Mouse (Mus musculus) heart, postnatal 0 days (tissue): ENCODE data around the gene Pde6g. TPM values are rescaled to one million over a fixed set of nuclear protein-coding genes. Genes with fewer than 3 reads are reported as not detected.

Experiments
- ATAC-seq: fragments of 200-750 bp; cut with Nextera tagmentation; 2 replicates; pipeline ENCODE4 v1.8.0; 2017; ENCODE audit warnings: low read depth, moderate number of reproducible peaks, moderate library complexity; ENCODE audit not compliant: insufficient read depth
- DNase-seq: peaks from one replicate; pipeline ENCODE4 v3.0.0-alpha.2; 2016; ENCODE audit warnings: low spot score
- H3K27ac ChIP-seq: fragments of 300-500 bp; sonication (generic); 2 replicates; pipeline ENCODE4 v1.5.1; 2014; ENCODE audit warnings: low read depth, mild to moderate bottlenecking
- H3K27me3 ChIP-seq: fragments of 300-500 bp; sonication (generic); 2 replicates; pipeline ENCODE4 v1.6.1; 2014; ENCODE audit warnings: low read length, mixed read lengths; ENCODE audit not compliant: control insufficient read depth, insufficient read depth
- H3K36me3 ChIP-seq: fragments of 300-500 bp; sonication (generic); replicated peaks from 2 replicates; pipeline ENCODE4 v1.6.1; 2014; ENCODE audit warnings: low read length, mixed read lengths; ENCODE audit not compliant: control insufficient read depth, insufficient read depth
- H3K4me1 ChIP-seq: fragments of 300-500 bp; sonication (generic); 2 replicates; pipeline ENCODE4 v1.6.1; 2014; ENCODE audit warnings: antibody characterized with exemption; ENCODE audit not compliant: control insufficient read depth, insufficient read depth
- H3K4me2 ChIP-seq: fragments of 300-500 bp; sonication (generic); 2 replicates; pipeline ENCODE4 v1.6.1; 2014; ENCODE audit warnings: low read depth, mild to moderate bottlenecking, low read length, moderate library complexity
- H3K4me3 ChIP-seq: fragments of 300-500 bp; sonication (generic); 2 replicates; pipeline ENCODE4 v1.5.1; 2014; ENCODE audit warnings: low read depth, low read length
- H3K9ac ChIP-seq: fragments of 300-500 bp; sonication (generic); replicated peaks from 2 replicates; pipeline ENCODE4 v1.6.1; 2014; ENCODE audit warnings: low read depth, low read length, mixed read lengths
- H3K9me3 ChIP-seq: fragments of 300-500 bp; sonication (generic); replicated peaks from 2 replicates; pipeline ENCODE4 v1.6.1; 2016; ENCODE audit warnings: low read length; ENCODE audit not compliant: control insufficient read depth
- CTCF ChIP-seq: IDR thresholded peaks from 2 replicates; pipeline ENCODE4 v1.5.1; 2016; ENCODE audit warnings: antibody characterized with exemption, control low read depth, low read depth
- EP300 ChIP-seq: IDR thresholded peaks from 2 replicates; pipeline ENCODE4 v1.6.1; 2016; ENCODE audit warnings: antibody characterized with exemption, low read depth
- WGBS: fragments of 180-500 bp; shearing (Covaris S2); extraction: QIAGEN DNeasy Blood & Tissue Kit; methylation state at CpG from one replicate; pipeline ENCODE4 v1.1.7; 2014; 5-methylcytosine and 5-hydroxymethylcytosine counted together
- polyA plus RNA-seq: library from polyadenylated mRNA; unstranded; fragments of >200 nt; fragmentation: Nextera tagmentation; extraction: Ambion mirVana; gene quantifications from 2 replicates; pipeline ENCODE4 v1.2.1, GENCODE M21; 2015
- total RNA-seq: library from RNA; depleted of rRNA; stranded (reverse); fragments of >200 nt; gene quantifications from 2 replicates; pipeline ENCODE4 v1.2.3, GENCODE M21; 2014; ENCODE audit warnings: low replicate concordance

Gene Pde6g
- total and polyA plus RNA-seq, 2 experiments from 2014 or later = 0.33 TPM; not detected in 1

DNA sequence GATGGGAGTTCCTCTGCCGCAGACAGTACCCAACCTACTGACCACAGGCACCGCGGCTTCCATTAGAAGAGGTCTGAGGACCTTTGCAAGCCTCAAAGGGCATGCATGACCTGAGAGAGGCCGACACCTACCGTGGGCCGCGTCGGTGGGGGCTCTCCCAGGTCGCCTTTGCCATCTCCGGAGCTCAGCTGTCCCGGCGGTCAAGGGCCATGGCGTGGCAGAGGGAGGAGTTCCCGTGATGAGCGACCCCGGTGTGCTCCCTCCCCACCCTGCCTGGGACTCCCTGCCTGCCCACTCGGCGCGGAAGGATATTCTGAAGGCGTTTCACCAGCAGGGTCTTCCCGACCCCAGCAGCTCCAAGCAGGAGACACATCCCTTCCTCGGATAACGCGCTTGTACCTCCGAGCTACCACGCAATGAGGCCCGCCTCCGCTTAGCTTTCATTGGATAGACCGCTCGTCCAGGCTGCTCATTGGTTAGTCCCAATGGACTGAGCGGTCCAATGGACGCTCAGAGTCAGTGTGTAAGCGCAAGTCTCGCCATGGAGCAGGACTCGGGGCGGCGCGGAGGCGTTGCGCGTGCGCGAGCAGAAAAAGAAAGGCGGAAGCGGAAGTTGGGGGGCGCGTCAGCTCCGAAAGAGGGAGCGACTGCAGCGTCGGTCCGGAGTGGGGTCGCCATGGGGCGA lies 13.9 kb upstream of the Pde6g start, which contains the start of gene Arl16:
Gene Arl16, minus strand, starts transcription at position 557 of the 685 bp plus-strand sequence.
- Histone ChIP-seq H3K4me3 (peak within 1 kb of the TSS; percentile 89), H3K9ac (peak within 1 kb of the TSS; percentile 78), H3K36me3 (peaks cover 48% of the 10 kb centered on the region), H3K4me2 (peak within 1 kb of the TSS; percentile 94), H3K27ac (peak within 1 kb of the TSS; percentile 46), H3K9me3 (no peaks in the 10 kb centered on the region), H3K4me1 (peaks cover 16% of the 10 kb centered on the region), H3K27me3 (no peaks in the 10 kb centered on the region)
- DNase-seq = peak; percentile 98
- under 1% methylated on average over 53 of the region's 54 CpGs for WGBS
- ATAC-seq = peak; percentile 100
- TF ChIP-seq CTCF (no peak), EP300 (no peak)

DNA sequence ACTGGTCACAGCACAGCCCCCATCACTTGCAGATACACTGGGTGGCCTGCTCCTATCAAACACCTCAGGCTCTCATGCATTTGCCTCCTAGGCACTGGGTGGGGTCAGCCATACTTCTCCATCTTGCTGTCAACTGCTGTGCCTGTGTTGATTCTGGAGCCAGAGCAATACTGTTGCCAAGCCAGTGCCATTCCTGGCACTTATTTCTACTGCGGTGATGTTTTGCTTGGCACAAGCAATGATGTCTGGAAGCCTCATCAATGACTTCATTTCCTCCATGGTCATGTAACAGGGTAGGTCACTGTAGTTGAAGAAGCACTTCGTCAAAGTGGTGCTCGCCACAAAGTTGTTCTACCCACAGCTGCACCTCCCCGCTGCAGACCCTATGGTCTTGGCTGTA lies 12.2 kb upstream of the Pde6g start:
- no peak overlapping the region for H3K4me2 ChIP-seq
- no peak overlapping the region for H3K9ac ChIP-seq
- TF ChIP-seq CTCF = no peak
- no peak for TF ChIP-seq EP300
- H3K4me1 ChIP-seq = peaks cover 16% of the 10 kb centered on the region
- no peak for ATAC-seq
- DNase-seq = no peak
- H3K36me3 ChIP-seq = peaks cover 46% of the 10 kb centered on the region
- no peaks in the 10 kb centered on the region for H3K27me3 ChIP-seq
- no peak overlapping the region for H3K27ac ChIP-seq
- no peaks in the 10 kb centered on the region for H3K9me3 ChIP-seq
- H3K4me3 ChIP-seq = no peak overlapping the region
- WGBS = 66% methylated on average over 4 of the region's 4 CpGs

DNA sequence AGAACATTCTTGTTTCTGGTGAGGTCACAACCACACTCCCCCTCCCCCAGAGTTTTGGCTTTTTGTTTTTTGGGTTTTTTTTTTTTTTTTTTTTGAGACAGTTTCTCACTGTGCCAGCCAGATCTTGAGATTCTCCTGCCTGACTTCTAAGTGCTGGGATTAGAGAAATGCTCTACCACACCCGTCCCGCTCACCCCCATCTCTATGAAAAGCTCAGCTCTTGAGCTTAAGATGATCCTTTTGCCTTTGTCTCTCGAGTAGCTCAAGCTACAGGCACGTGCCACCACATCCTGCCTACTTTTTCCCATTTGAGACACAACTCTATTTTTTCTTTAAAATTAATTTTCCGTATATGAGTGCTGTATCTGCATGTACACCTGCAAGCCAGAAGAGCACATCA lies 11.1 kb upstream of the Pde6g start:
- Histone ChIP-seq H3K36me3 (peaks cover 35% of the 10 kb centered on the region), H3K4me1 (peaks cover 16% of the 10 kb centered on the region), H3K27me3 (no peaks in the 10 kb centered on the region), H3K9ac (no peak overlapping the region), H3K9me3 (no peaks in the 10 kb centered on the region), H3K4me2 (no peak overlapping the region), H3K4me3 (no peak overlapping the region), H3K27ac (no peak overlapping the region)
- no peak for TF ChIP-seq EP300
- TF ChIP-seq CTCF = no peak
- ATAC-seq (no peak), DNase-seq (no peak)
- WGBS = 84% methylated on average over 5 of the region's 5 CpGs

- ATAC-seq = no peak
- Histone ChIP-seq H3K4me1 (peaks cover 18% of the 10 kb centered on the region), H3K27me3 (no peaks in the 10 kb centered on the region), H3K27ac (no peak overlapping the region), H3K4me3 (no peak overlapping the region), H3K9ac (no peak overlapping the region), H3K4me2 (no peak overlapping the region), H3K36me3 (peaks cover 29% of the 10 kb centered on the region), H3K9me3 (no peaks in the 10 kb centered on the region)
- no peak for TF ChIP-seq CTCF
- no peak for TF ChIP-seq EP300
- 80% methylated on average over 2 of the region's 2 CpGs for WGBS
- no peak for DNase-seq
These were observed 10.2 kb upstream of the Pde6g start for GRCm38 (mm10) chr11:120463536-120463935.

- H3K27me3 ChIP-seq = no peaks in the 10 kb centered on the region
- peaks cover 29% of the 10 kb centered on the region for H3K36me3 ChIP-seq
- DNase-seq = no peak
- H3K4me2 ChIP-seq = peak overlapping the region; percentile 97
- H3K4me1 ChIP-seq = peaks cover 7% of the 10 kb centered on the region
- 61% methylated on average over 6 of the region's 6 CpGs for WGBS
- TF ChIP-seq CTCF (no peak), EP300 (no peak)
- H3K9me3 ChIP-seq = no peaks in the 10 kb centered on the region
- H3K4me3 ChIP-seq = peak overlapping the region; percentile 81
- peak overlapping the region; percentile 73 for H3K9ac ChIP-seq
- ATAC-seq = no peak
- no peak overlapping the region for H3K27ac ChIP-seq
These were observed 5.7 kb upstream of the Pde6g start for GRCm38 (mm10) chr11:120458847-120459597.
